ENCODE assay signal across 40 mouse cellular contexts in genomic region chr7:120180547-120180946, GRCm38 (mm10). TPM values are rescaled to one million over a fixed set of nuclear protein-coding genes. Genes with fewer than 3 reads are reported as not detected.
DNase-seq lines count a peak whose midpoint lies in the region; ATAC-seq and TF ChIP-seq lines count a peak whose summit lies in the region.
"Had no signal": no experiment of that assay in that cellular context is flagged by ENCODE, and none has a peak within 500 bp of the region (broad histone marks: within the 10 kb centered on the region; RNA-seq: fewer than 3 reads in every experiment).

No protein-coding gene starts in this region.

- no peaks in the 10 kb centered on the region for H3K79me2 ChIP-seq in C2C12 (ENCODE audit: control insufficient read depth, insufficient read depth)

- no peaks in the 10 kb centered on the region for H3K9me3 ChIP-seq in intestine, postnatal 0 days (ENCODE audit: control insufficient read depth)
- H3K9me3 ChIP-seq in kidney, embryonic 16.5 days (ENCODE audit: low read length) = no peaks in the 10 kb centered on the region
- H3K9me3 ChIP-seq: embryonic facial prominence, embryonic 10.5 days; embryonic facial prominence, embryonic 15.5 days; forebrain, embryonic 13.5 days; G1E; heart, embryonic 12.5 days; limb, embryonic 12.5 days; liver, embryonic 13.5 days; midbrain, embryonic 12.5 days; neural tube, embryonic 12.5 days; stomach, embryonic 15.5 days had no signal

- no peak overlapping the region for H3K4me3 ChIP-seq in layer of hippocampus, adult 2 months
- H3K4me3 ChIP-seq in C2C12 (ENCODE audit: insufficient read depth, poor library complexity, severe bottlenecking) = no peak overlapping the region
- no peak overlapping the region for H3K4me3 ChIP-seq in intestine, postnatal 0 days (ENCODE audit: low read depth, low read length)
- H3K4me3 ChIP-seq in kidney, embryonic 16.5 days (ENCODE audit: low read length) = no peak overlapping the region
- H3K4me3 ChIP-seq: embryonic facial prominence, embryonic 10.5 days; embryonic facial prominence, embryonic 15.5 days; forebrain, embryonic 13.5 days; heart, adult 2 months; heart, embryonic 12.5 days; left cerebral cortex, adult 2 months; limb, embryonic 12.5 days; liver, embryonic 13.5 days; megakaryocyte, embryonic 14.5 days; midbrain, embryonic 12.5 days; myocyte; neural tube, embryonic 12.5 days; stomach, embryonic 15.5 days had no signal

- ATAC-seq in intestine, postnatal 0 days = peak; percentile 55
- no peak for ATAC-seq in kidney, embryonic 16.5 days (ENCODE audit: low FRiP score, low TSS enrichment)
- ATAC-seq: forebrain, embryonic 13.5 days; Patski had no signal

- no peak for TF ChIP-seq CTCF in layer of hippocampus, adult 2 months (conservative IDR thresholded peaks at IDR 0.05)
- no peak for TF ChIP-seq CTCF in C2C12 (IDR thresholded peaks at IDR 0.05; ENCODE audit: control insufficient read depth, insufficient read depth, insufficient read length)
- no peak for TF ChIP-seq CTCF in intestine, postnatal 0 days (IDR thresholded peaks at IDR 0.05; ENCODE audit: low read depth)

- no peaks in the 10 kb centered on the region for H3K27me3 ChIP-seq in C2C12 (ENCODE audit: control insufficient read depth, insufficient read depth, insufficient read length)
- no peaks in the 10 kb centered on the region for H3K27me3 ChIP-seq in intestine, postnatal 0 days (replicated peaks; ENCODE audit: control insufficient read depth, insufficient read depth, low read length)
- H3K27me3 ChIP-seq in kidney, embryonic 16.5 days (ENCODE audit: insufficient read depth, low read length) = no peaks in the 10 kb centered on the region
- H3K27me3 ChIP-seq: embryonic facial prominence, embryonic 15.5 days; forebrain, embryonic 13.5 days; heart, embryonic 12.5 days; limb, embryonic 12.5 days; liver, embryonic 13.5 days; megakaryocyte, embryonic 14.5 days; midbrain, embryonic 12.5 days; neural tube, embryonic 12.5 days; Patski; stomach, embryonic 15.5 days had no signal

- WGBS in intestine, postnatal 0 days = 62% methylated on average over 5 of the region's 5 CpGs
- 85% methylated on average over 5 of the region's 5 CpGs for WGBS in kidney, embryonic 16.5 days

- no peak for DNase-seq in layer of hippocampus, adult 2 months (ENCODE audit: low spot score in 2 of 2)
- DNase-seq in layer of hippocampus, adult 11-12 months (ENCODE audit: low spot score) = no peak
- DNase-seq in 416B (ENCODE audit: low read depth) = peak; percentile 12
- DNase-seq in embryo, embryonic 10.5 days (ENCODE audit: low spot score) = no peak
- DNase-seq: adrenal gland, postnatal 36 days; cerebellum, adult 2 months; cerebellum, postnatal 14 days; gastrocnemius, postnatal 36 days; heart, adult 2 months; kidney, adult 8-10 months; kidney, postnatal 10 days; liver, embryonic 13.5 days; lung, adult 2 months; lung, postnatal 14 days; thymus, postnatal 25 days had no signal

- H3K4me2 ChIP-seq in intestine, postnatal 0 days (replicated peaks; ENCODE audit: low read depth) = peak overlapping the region; percentile 27; the same call in 1 of the 2 replicates
- H3K4me2 ChIP-seq in kidney, embryonic 16.5 days (replicated peaks; ENCODE audit: low read depth, low read length) = no peak overlapping the region
- H3K4me2 ChIP-seq: embryonic facial prominence, embryonic 15.5 days; forebrain, embryonic 13.5 days; heart, embryonic 12.5 days; hindbrain, embryonic 14.5 days; limb, embryonic 12.5 days; liver, embryonic 13.5 days; midbrain, embryonic 12.5 days; neural tube, embryonic 12.5 days; stomach, embryonic 15.5 days had no signal

- H3K36me3 ChIP-seq in C2C12 (ENCODE audit: control insufficient read depth, insufficient read depth) = no peaks in the 10 kb centered on the region
- peaks cover 16% of the 10 kb centered on the region; the same call in 1 of the 2 replicates for H3K36me3 ChIP-seq in intestine, postnatal 0 days (ENCODE audit: control insufficient read depth, insufficient read depth)
- H3K36me3 ChIP-seq in kidney, embryonic 16.5 days (ENCODE audit: insufficient read depth, low read length) = no peaks in the 10 kb centered on the region
- H3K36me3 ChIP-seq: embryonic facial prominence, embryonic 10.5 days; embryonic facial prominence, embryonic 15.5 days; G1E; heart, embryonic 12.5 days; limb, embryonic 12.5 days; liver, embryonic 13.5 days; midbrain, embryonic 12.5 days; neural tube, embryonic 12.5 days; stomach, embryonic 15.5 days had no signal

- H3K27ac ChIP-seq in layer of hippocampus, adult 2 months = 0 out of 2 replicates have a peak overlapping the region, but pooled peaks have one; percentile 14
- no peak overlapping the region for H3K27ac ChIP-seq in intestine, postnatal 0 days (ENCODE audit: low read depth, low read length)
- H3K27ac ChIP-seq in kidney, embryonic 16.5 days (ENCODE audit: low read length) = no peak overlapping the region
- H3K27ac ChIP-seq: embryonic facial prominence, embryonic 10.5 days; embryonic facial prominence, embryonic 15.5 days; forebrain, embryonic 13.5 days; heart, adult 2 months; hindbrain, embryonic 14.5 days; left cerebral cortex, adult 2 months; limb, embryonic 12.5 days; liver, embryonic 13.5 days; midbrain, embryonic 12.5 days; neural tube, embryonic 12.5 days; stomach, embryonic 15.5 days had no signal

- no peak overlapping the region for H3ac ChIP-seq in C2C12 (ENCODE audit: control insufficient read depth, insufficient read length, low read depth)

- H3K9ac ChIP-seq in intestine, postnatal 0 days (ENCODE audit: low read depth, low read length) = no peak overlapping the region
- H3K9ac ChIP-seq in kidney, embryonic 16.5 days (replicated peaks; ENCODE audit: low read length) = no peak overlapping the region
- H3K9ac ChIP-seq: embryonic facial prominence, embryonic 15.5 days; forebrain, embryonic 13.5 days; heart, embryonic 12.5 days; hindbrain, embryonic 14.5 days; limb, embryonic 12.5 days; liver, embryonic 13.5 days; midbrain, embryonic 12.5 days; neural tube, embryonic 12.5 days; stomach, embryonic 15.5 days had no signal

- no peaks in the 10 kb centered on the region for H3K79me3 ChIP-seq in C2C12 (ENCODE audit: low read depth)

- H3K4me1 ChIP-seq in intestine, postnatal 0 days (replicated peaks; ENCODE audit: control insufficient read depth, insufficient read depth, low read length) = peaks cover 2% of the 10 kb centered on the region; the same call in 1 of the 2 replicates
- no peaks in the 10 kb centered on the region for H3K4me1 ChIP-seq in kidney, embryonic 16.5 days (ENCODE audit: insufficient read depth, low read length)
- H3K4me1 ChIP-seq: embryonic facial prominence, embryonic 15.5 days; heart, embryonic 12.5 days; limb, embryonic 12.5 days; liver, embryonic 13.5 days; megakaryocyte, embryonic 14.5 days; midbrain, embryonic 12.5 days; stomach, embryonic 15.5 days had no signal

TF ChIP-seq in C2C12, 6 proteins besides CTCF, POLR2A, EP300 and RAD21:
- TF ChIP-seq MAX (IDR thresholded peaks at IDR 0.05) (no peak), CEBPB (IDR thresholded peaks at IDR 0.05; ENCODE audit: low read depth) (peak; percentile 58)

RNA-seq across cellular contexts. Expression of gene Anks4b, which starts 6.9 kb away (rescaled TPM):
- total RNA-seq in layer of hippocampus, adult 2 months (2021) = under 1 TPM; 0.31 to 0.32 TPM
- not detected for polyA plus RNA-seq in C2C12 (2012; fragmentation: generic; extraction: Trizol)
- polyA plus RNA-seq in intestine, postnatal 0 days (2015; fragmentation: Nextera tagmentation; extraction: Ambion mirVana) = 23.0 and 29.2 TPM in 2 replicates
- 3.5 TPM in 2 replicates for polyA plus RNA-seq in kidney, embryonic 16.5 days (2015; fragmentation: Nextera tagmentation; extraction: Ambion mirVana)
- total RNA-seq: hematopoietic stem cell, adult 5-6 weeks; midbrain, postnatal 0 days had no signal
- polyA plus RNA-seq: cerebellum, adult 2 months; embryonic facial prominence, embryonic 15.5 days; forebrain, embryonic 13.5 days; G1E; heart, adult 2 months; heart, postnatal 0 days; hindbrain, embryonic 14.5 days; limb, embryonic 12.5 days; lung, adult 2 months; midbrain, embryonic 12.5 days; midbrain, postnatal 0 days; myocyte; Patski had no signal

RNA-seq across cellular contexts. Expression of gene Crym, which starts 21.4 kb away (rescaled TPM):
- 100 to 1,000 TPM; 235 to 270 TPM for total RNA-seq in layer of hippocampus, adult 2 months (2021)
- polyA plus RNA-seq in C2C12 (2012; fragmentation: generic; extraction: Trizol) = not detected
- polyA plus RNA-seq in intestine, postnatal 0 days (2015; fragmentation: Nextera tagmentation; extraction: Ambion mirVana) = 1.9 TPM in 2 replicates
- polyA plus RNA-seq in kidney, embryonic 16.5 days (2015; fragmentation: Nextera tagmentation; extraction: Ambion mirVana) = 71.3 and 77.0 TPM in 2 replicates
- total RNA-seq: hematopoietic stem cell, adult 5-6 weeks had no signal
- polyA plus RNA-seq: G1E, Patski had no signal

RNA-seq across cellular contexts. Expression of gene Abca14, which starts 23.2 kb away (rescaled TPM):
- total RNA-seq in layer of hippocampus, adult 2 months (2021) = not detected
- not detected for polyA plus RNA-seq in C2C12 (2012; fragmentation: generic; extraction: Trizol)
- polyA plus RNA-seq in intestine, postnatal 0 days (2015; fragmentation: Nextera tagmentation; extraction: Ambion mirVana) = 0.60 and 0.83 TPM in 2 replicates
- not detected in 2 replicates for polyA plus RNA-seq in kidney, embryonic 16.5 days (2015; fragmentation: Nextera tagmentation; extraction: Ambion mirVana)
- total RNA-seq: adrenal gland, postnatal 36 days; gastrocnemius, adult 18-20 months; gastrocnemius, postnatal 36 days; heart, adult 2 months; hematopoietic stem cell, adult 5-6 weeks; layer of hippocampus, adult 18-20 months; layer of hippocampus, postnatal 14 days; left cerebral cortex, adult 2 months; left cerebral cortex, postnatal 25 days; midbrain, postnatal 0 days had no signal
- polyA plus RNA-seq: cerebellum, adult 2 months; cortical plate, adult 2 months; embryonic facial prominence, embryonic 10.5 days; embryonic facial prominence, embryonic 15.5 days; forebrain, embryonic 13.5 days; G1E; heart, adult 2 months; heart, embryonic 12.5 days; heart, postnatal 0 days; hindbrain, embryonic 14.5 days; limb, embryonic 12.5 days; midbrain, embryonic 12.5 days; midbrain, postnatal 0 days; myocyte; neural tube, embryonic 12.5 days; Patski; stomach, embryonic 15.5 days had no signal

RNA-seq across cellular contexts. Expression of gene Zp2, which starts 35.5 kb away (rescaled TPM):
- total RNA-seq in layer of hippocampus, adult 2 months (2021) = under 1 TPM; 0.20 to 0.37 TPM
- polyA plus RNA-seq in C2C12 (2012; fragmentation: generic; extraction: Trizol) = not detected
- 0.18 and 0.31 TPM in 2 replicates for polyA plus RNA-seq in intestine, postnatal 0 days (2015; fragmentation: Nextera tagmentation; extraction: Ambion mirVana)
- polyA plus RNA-seq in kidney, embryonic 16.5 days (2015; fragmentation: Nextera tagmentation; extraction: Ambion mirVana) = not detected in 2 replicates
- total RNA-seq: adrenal gland, postnatal 36 days; hematopoietic stem cell, adult 5-6 weeks; left cerebral cortex, postnatal 25 days; midbrain, postnatal 0 days had no signal
- polyA plus RNA-seq: cerebellum, adult 2 months; forebrain, embryonic 13.5 days; G1E; heart, embryonic 12.5 days; hindbrain, embryonic 14.5 days; limb, embryonic 12.5 days; liver, embryonic 13.5 days; midbrain, embryonic 12.5 days; midbrain, postnatal 0 days; neural tube, embryonic 12.5 days; Patski; stomach, embryonic 15.5 days had no signal

Comparison
In these comparisons a context has a peak if more than half of its experiments do, and no peak if none do; other contexts are left out.
1. RNA of gene Crym, which starts 21.4 kb away (polyA plus RNA-seq): 71.3 to 77.0 TPM in kidney, embryonic 16.5 days; 1.9 TPM in intestine, postnatal 0 days and not detected in C2C12 (single experiment); every median in the first group is over 10 times any median in the second.